Mouse (Mus musculus) myocyte (in vitro differentiated cells): ENCODE measurements around the gene Tmem79. TPM values are rescaled to one million over a fixed set of nuclear protein-coding genes. Genes with fewer than 3 reads are reported as not detected.
"Not testable (repeated sequence)": the region's sequence is repeated elsewhere in the genome, so short reads cannot be mapped to it uniquely, and the experiment has no call there.

Source experiments
- H3K27me3 ChIP-seq: one replicate; pipeline ENCODE4 v1.6.1; 2011; ENCODE audit not compliant: control insufficient read depth, insufficient read depth, insufficient read length
- H3K36me3 ChIP-seq: one replicate; pipeline ENCODE4 v1.6.1; 2011; ENCODE audit not compliant: control insufficient read depth, insufficient read depth
- H3K4me2 ChIP-seq: one replicate; pipeline ENCODE4 v1.6.1; 2011; ENCODE audit warnings: low read depth, control low read depth
- H3K4me3 ChIP-seq: one replicate; pipeline ENCODE4 v1.5.1; 2011; ENCODE audit warnings: mild to moderate bottlenecking, control low read depth, moderate library complexity
- H3K79me2 ChIP-seq: one replicate; pipeline ENCODE4 v1.6.1; 2011; ENCODE audit not compliant: control insufficient read depth, insufficient read depth
- H3ac ChIP-seq: one replicate; pipeline ENCODE4 v1.6.1; 2011; ENCODE audit not compliant: control insufficient read depth, insufficient read length
- CEBPB ChIP-seq: IDR thresholded peaks from 2 replicates; pipeline ENCODE4 v1.6.1; 2011; ENCODE audit warnings: mild to moderate bottlenecking, moderate library complexity; ENCODE audit not compliant: poor library complexity, insufficient read depth, severe bottlenecking
- E2F4 ChIP-seq: IDR thresholded peaks from one replicate; pipeline ENCODE4 v1.6.1; 2011; ENCODE audit warnings: mild to moderate bottlenecking, control low read depth, moderate library complexity; ENCODE audit not compliant: insufficient read depth
- MAX ChIP-seq: IDR thresholded peaks from one replicate; pipeline ENCODE4 v1.6.1; 2011; ENCODE audit warnings: low read depth, mild to moderate bottlenecking, control low read depth
- MYOD1 ChIP-seq, 3 experiments: IDR thresholded peaks; one replicate each; pipeline ENCODE4 v1.6.1; 2011; ENCODE audit warnings: control low read depth in 2 of 3, low read depth in 2 of 3, mild to moderate bottlenecking in 2 of 3, moderate library complexity in 1 of 3; ENCODE audit not compliant: insufficient read length in 2 of 3, control insufficient read depth in 1 of 3
- MYOG ChIP-seq, 3 experiments: IDR thresholded peaks; one replicate each; pipeline ENCODE4 v1.6.1; 2011; ENCODE audit warnings: control low read depth in 2 of 3, low read depth in 2 of 3, mild to moderate bottlenecking in 2 of 3; ENCODE audit not compliant: insufficient read length in 2 of 3, control insufficient read depth in 1 of 3, insufficient read depth in 1 of 3
- POLR2A ChIP-seq: IDR thresholded peaks from one replicate; pipeline ENCODE4 v1.6.1; 2011; ENCODE audit warnings: low read depth, mild to moderate bottlenecking, control low read depth, moderate library complexity; ENCODE audit not compliant: insufficient read length
- POLR2AphosphoS2 ChIP-seq: IDR thresholded peaks from one replicate; pipeline ENCODE4 v1.6.1; 2011; ENCODE audit warnings: low read depth, control low read depth; ENCODE audit not compliant: insufficient read length
- REST ChIP-seq: IDR thresholded peaks from one replicate; pipeline ENCODE4 v1.6.1; 2011; ENCODE audit warnings: mild to moderate bottlenecking, control low read depth, moderate library complexity; ENCODE audit not compliant: insufficient read depth, insufficient read length
- SRF ChIP-seq: IDR thresholded peaks from one replicate; pipeline ENCODE4 v1.6.1; 2011; ENCODE audit warnings: low read depth; ENCODE audit not compliant: control insufficient read depth, insufficient read length
- TCF12 ChIP-seq: IDR thresholded peaks from one replicate; pipeline ENCODE4 v1.6.1; 2011; ENCODE audit warnings: mild to moderate bottlenecking, control low read depth; ENCODE audit not compliant: poor library complexity, insufficient read depth, severe bottlenecking
- TCF3 ChIP-seq: IDR thresholded peaks from one replicate; pipeline ENCODE4 v1.6.1; 2011; ENCODE audit warnings: low read depth, control low read depth; ENCODE audit not compliant: insufficient read length
- USF1 ChIP-seq: IDR thresholded peaks from one replicate; pipeline ENCODE4 v1.6.1; 2011; ENCODE audit warnings: low read depth, mild to moderate bottlenecking, control low read depth, moderate library complexity
- polyA plus RNA-seq: library from polyadenylated mRNA; unstranded; fragments of >200 nt; fragmentation: generic; extraction: Trizol; gene quantifications from one replicate; pipeline ENCODE4 v1.2.1, GENCODE M21; 2012; ENCODE audit warnings: missing spikeins

Tmem79 gene
- polyA plus RNA-seq, 1 experiment, result 2.3 TPM

DNA sequence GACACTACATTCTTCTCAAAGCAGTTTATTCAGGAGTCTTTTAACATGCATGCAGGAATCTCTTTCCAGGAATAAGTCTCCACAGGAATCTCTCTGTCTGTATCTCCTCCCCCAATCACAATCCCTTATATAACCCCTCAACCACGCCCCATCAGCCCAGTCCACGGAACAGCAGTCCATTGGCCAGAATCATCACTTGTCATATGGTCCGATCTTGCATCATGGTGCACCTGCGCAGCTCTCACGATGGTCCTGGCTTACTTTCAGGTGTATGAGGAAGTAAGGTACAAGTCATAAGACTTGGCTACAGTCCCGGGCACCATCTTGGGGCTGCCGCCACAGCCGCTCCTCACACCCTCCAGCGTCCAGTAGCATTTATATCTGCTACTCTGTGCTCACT is 36.7 kb upstream of the Tmem79 start, which contains the start of gene Bglap3:
Gene Bglap3, minus strand, starts transcription at position 101 of the 400 bp plus-strand sequence.
- H3K4me2 ChIP-seq, H3K79me2 ChIP-seq, H3K27me3 ChIP-seq, H3ac ChIP-seq, H3K36me3 ChIP-seq, H3K4me3 ChIP-seq: not testable (repeated sequence)

DNA sequence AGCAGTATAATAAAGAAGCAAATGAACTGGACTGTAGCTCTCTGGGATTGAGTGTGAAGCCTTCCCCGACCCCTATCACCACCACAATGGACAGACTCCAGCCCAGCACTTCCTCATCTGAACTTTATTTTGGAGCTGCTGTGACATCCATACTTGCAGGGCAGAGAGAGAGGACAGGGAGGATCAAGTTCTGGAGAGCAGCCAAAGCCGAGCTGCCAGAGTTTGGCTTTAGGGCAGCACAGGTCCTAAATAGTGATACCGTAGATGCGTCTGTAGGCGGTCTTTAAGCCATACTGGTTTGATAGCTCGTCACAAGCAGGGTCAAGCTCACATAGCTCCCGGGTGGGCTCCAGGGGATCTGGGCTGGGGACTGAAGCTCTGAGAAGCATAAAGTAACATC is 32.6 kb upstream of the Tmem79 start:
- not testable (repeated sequence) for H3K4me2 ChIP-seq, H3K4me3 ChIP-seq, H3K36me3 ChIP-seq, H3ac ChIP-seq, H3K79me2 ChIP-seq, H3K27me3 ChIP-seq

DNA sequence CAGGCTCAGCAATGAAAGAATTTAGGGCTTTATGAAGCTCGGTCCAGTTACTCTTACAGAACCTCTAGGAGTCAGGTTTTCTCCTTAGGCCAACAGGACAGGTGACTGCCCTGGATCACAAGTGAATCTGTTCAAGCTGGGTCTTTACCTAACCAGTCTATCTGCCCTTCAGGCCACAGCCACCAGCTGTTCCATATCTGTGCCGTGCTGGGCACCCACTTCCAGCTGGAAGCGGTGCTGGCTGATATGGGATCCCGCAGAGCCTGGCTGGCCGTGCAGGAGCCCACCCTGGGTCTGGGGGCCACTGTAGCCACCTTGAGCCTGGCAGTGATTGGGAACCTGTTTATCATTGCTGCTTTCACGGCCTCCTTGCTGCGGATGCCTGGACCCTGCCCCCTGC is 31.6 kb upstream of the Tmem79 start:
- not testable (repeated sequence) for H3K36me3 ChIP-seq, H3K4me2 ChIP-seq, H3K27me3 ChIP-seq, H3ac ChIP-seq, H3K4me3 ChIP-seq, H3K79me2 ChIP-seq

DNA sequence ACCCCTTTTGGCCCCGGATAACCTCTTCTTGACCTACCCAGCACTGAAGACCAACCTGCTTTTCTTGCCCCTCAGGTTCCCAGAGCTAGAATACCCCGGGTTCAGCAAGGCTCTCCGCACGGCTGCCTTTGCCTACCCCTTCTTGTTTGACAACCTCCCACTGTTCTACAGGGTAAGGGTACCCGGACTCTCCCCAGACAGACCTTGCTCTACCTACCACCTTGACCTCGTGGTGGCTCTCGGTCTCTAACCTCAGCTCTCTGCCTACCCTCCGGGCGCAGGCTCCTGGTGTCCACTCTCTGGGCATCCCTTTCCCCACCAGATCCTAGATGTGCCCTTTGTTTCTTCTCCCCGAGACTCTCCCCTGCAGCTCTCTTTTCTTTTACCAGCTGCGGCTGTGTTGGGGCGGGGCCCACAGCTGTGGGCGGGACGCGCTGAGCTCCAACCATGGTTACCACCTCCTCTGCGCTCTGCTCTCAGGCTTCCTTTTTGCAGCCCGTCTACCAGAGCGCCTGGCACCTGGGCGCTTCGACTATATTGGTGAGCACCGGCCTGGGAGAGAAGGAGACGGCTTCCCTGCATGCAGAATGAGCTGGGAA is 31.0 kb upstream of the Tmem79 start:
- not testable (repeated sequence) for H3K27me3 ChIP-seq, H3ac ChIP-seq, H3K79me2 ChIP-seq, H3K4me3 ChIP-seq, H3K4me2 ChIP-seq, H3K36me3 ChIP-seq

DNA sequence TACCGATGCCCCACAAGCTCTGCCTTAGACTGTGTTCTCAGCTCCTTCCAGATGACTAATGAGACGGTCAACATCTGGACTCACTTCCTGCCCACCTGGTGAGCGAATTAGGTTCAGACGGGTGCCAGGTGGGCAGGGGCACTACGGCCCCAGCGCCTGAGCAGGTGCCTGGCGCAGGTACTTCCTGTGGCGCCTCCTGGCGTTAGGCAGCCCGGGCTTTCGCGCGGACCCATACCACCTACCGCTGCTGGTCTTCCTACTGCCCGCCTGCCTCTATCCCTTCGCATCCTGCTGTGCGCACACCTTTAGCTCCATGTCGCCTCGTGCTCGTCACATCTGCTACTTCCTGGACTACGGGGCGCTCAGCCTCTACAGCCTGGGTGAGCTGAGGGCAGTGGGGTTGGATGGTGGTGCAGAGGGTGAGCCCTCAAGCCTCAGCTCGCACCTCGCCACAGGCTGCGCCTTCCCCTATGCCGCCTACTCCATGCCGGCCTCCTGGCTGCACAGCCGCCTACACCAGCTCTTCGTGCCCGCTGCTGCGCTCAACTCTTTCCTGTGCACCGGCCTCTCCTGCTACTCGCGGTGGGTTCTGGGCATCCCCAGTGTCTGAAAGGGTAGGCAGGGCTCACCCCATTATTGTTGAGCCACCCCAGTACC is 29.9 kb upstream of the Tmem79 start:
- TF ChIP-seq SRF (no peak), TCF12 (no peak), E2F4 (no peak), MAX (no peak), POLR2A (no peak), MYOD1 (IDR thresholded peaks at IDR 0.05; ENCODE audit: control insufficient read depth in 1 of 3, insufficient read length in 2 of 3, low read depth in 2 of 3) (no peak), POLR2AphosphoS2 (no peak), CEBPB (no peak), TCF3 (no peak), MYOG (IDR thresholded peaks at IDR 0.05; ENCODE audit: control insufficient read depth in 1 of 3, insufficient read depth in 1 of 3, insufficient read length in 2 of 3, low read depth in 2 of 3) (no peak), REST (no peak), USF1 (no peak)
- Histone ChIP-seq H3ac (no peak overlapping the region), H3K79me2 (no peaks in the 10 kb centered on the region), H3K4me3 (no peak overlapping the region), H3K36me3 (peaks cover 5% of the 10 kb centered on the region), H3K27me3 (no peaks in the 10 kb centered on the region), H3K4me2 (no peak overlapping the region)

DNA sequence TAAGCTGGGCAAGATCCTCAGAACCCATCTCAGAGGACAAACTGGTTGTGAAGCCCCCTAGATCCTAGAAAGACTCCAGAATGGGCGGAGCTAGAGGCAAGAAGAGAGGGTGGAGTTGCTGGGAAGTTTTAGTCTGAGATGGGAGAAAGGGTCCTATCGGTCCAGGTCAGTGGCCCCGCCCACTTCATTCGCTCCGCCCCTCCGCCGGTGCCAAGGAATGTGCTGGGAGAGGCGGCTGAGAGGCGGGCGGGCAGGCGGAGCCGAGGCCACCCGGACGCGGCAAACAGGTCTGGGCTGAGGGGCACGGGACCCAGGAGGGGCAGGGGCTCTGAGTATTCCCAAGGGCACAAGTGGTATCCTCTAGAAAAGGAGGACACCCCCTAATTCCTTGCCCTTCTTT is 28.4 kb upstream of the Tmem79 start, which contains the start of gene Paqr6:
Gene Paqr6, plus strand, starts transcription at position 248 of the 400 bp plus-strand sequence.
- Histone ChIP-seq H3ac (no peak within 1 kb of the TSS), H3K4me3 (no peak within 1 kb of the TSS), H3K79me2 (no peaks in the 10 kb centered on the region), H3K27me3 (no peaks in the 10 kb centered on the region), H3K4me2 (no peak within 1 kb of the TSS), H3K36me3 (peaks cover 5% of the 10 kb centered on the region)
- TF ChIP-seq TCF12 (no peak), SRF (no peak), CEBPB (no peak), E2F4 (no peak), MYOD1 (IDR thresholded peaks at IDR 0.05; ENCODE audit: control insufficient read depth in 1 of 3, insufficient read length in 2 of 3, low read depth in 2 of 3) (no peak), REST (no peak), MYOG (IDR thresholded peaks at IDR 0.05; ENCODE audit: control insufficient read depth in 1 of 3, insufficient read depth in 1 of 3, insufficient read length in 2 of 3, low read depth in 2 of 3) (no peak), TCF3 (no peak), USF1 (no peak), POLR2AphosphoS2 (no peak), POLR2A (no peak), MAX (no peak)
